Mouse (Mus musculus) right cerebral cortex, postnatal 10 days (tissue): ENCODE results near the gene BC024978.

Experiments used
- DNase-seq, 2 experiments: peaks; one replicate each; pipeline ENCODE4 v3.0.0; 2021; ENCODE audit warnings: low spot score in 2 of 2

Gene BC024978

DNA sequence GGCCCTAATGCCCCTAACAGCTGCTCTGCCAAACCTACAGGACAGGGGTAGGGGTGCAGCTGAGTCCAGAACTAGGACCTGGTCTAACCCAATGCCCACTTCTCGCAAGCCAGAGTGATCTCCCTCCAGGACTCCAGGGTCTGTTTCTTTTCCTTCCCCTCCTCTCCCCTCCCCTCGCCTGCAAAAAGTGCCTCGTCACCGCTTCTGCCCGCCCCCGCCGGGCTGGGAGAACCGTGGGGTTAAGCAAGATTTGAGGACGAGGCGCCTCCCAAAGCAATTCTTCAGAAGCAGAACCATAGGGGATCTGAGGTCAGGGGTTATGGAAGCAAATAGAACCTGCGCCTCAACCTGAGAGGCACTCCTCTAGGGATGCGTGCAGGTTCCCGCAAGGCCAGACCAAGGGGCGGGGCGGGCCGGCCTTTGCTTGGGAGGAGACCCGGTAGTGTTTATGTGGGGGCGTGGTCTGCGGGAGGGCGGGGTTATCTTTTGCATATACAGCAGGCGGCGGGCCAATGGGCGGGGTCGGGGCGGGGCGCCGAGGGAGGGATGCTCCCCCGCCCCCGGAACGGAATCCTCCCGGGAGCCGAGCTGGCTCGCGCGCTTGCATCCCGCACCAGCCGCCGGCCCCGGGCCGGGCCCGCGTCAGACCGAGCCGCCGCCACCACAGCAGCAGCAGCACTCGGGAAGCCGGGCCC, 62.8 kb downstream of the BC024978 start, which contains the start of gene Numbl:
Gene Numbl, plus strand, starts transcription at position 229 of the 695 bp plus-strand sequence.
- peak; percentile 95 for DNase-seq

DNA sequence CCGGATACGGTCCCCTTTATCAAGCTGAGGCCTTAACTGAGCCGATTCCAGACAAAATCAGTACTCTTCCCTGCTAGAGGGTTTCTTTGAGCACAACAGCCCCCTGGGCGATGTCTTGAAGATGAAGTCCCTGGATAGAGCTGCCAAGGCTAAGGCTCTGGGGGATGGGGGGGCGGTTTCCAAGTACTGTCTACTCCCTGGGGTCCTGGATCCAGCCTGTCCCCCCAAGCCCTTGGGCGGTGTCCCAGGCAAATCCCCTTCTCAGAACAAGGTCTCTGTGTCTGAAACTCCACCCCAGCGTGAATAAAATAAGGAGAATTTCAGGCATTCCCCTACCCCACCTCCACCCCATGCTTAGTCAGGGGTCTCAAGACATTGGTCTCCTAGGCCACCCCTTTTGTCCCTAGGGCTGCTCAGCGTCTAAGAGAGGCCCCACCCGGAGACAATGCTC, 63.7 kb downstream of the BC024978 start:
- DNase-seq: peak in 1 of 2 experiments; percentile 65

DNA sequence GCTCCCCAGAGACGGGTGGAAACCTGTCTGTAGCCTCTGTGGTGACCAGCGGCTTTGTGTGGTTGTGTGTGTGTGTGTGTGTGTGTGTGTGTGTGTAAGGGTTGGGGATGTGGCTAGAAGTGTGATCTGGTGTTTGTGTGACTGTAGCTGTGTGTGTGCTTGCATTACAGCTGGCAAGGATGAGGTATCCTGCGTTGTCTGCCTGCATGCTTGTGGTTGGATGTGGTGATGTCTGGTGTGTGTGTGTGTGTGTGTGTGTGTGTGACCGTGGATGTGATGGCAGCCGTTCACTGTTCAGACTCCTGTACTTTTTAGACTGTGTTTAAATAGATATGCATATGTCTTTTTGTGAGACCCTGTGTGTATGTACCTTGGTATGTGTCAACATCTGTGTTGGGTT, 64.2 kb downstream of the BC024978 start:
- peak; percentile 65 to 76 for DNase-seq
